Mouse (Mus musculus) 416B (cell line): ENCODE results near the gene Bak1.
A peak's percentile ranks its signal among the peaks of the same experiment; 100 is the strongest.

Experiments used
- DNase-seq: peaks from one replicate; pipeline ENCODE4 v3.0.0; 2011; ENCODE audit warnings: low read depth

The Bak1 gene

DNA sequence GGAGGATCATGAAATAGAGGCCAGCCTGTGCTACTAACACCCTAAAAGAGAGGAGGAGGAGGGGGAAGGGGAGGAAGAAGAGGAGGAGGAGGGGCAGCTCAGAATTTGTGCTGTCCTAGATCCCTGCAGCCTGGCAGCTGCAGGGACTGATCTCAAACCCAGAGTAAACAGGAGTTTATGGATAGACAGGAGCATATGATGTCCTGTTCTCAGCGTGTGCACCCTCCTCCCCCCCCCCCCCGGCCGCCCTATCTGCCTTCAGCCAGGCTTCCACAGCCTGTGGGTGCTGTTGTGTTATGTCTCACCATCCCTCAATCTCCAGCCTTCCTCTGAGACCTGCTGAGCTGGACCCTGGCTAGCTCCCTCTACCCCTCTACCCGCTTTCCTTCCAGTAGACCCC, at the start of gene Bak1:
Gene Bak1, minus strand, starts transcription at position 101 of the 400 bp plus-strand sequence.
- no peak for DNase-seq

GRCm38 (mm10) chr17:27078499-27078898, 49.7 kb upstream of the Bak1 start:
- no peak for DNase-seq

GRCm38 (mm10) chr17:27077920-27078319, 49.1 kb upstream of the Bak1 start:
- DNase-seq, result peak; percentile 45

- no peak for DNase-seq
Measured at GRCm38 (mm10) chr17:27077133-27077532, 48.3 kb upstream of the Bak1 start.

DNA sequence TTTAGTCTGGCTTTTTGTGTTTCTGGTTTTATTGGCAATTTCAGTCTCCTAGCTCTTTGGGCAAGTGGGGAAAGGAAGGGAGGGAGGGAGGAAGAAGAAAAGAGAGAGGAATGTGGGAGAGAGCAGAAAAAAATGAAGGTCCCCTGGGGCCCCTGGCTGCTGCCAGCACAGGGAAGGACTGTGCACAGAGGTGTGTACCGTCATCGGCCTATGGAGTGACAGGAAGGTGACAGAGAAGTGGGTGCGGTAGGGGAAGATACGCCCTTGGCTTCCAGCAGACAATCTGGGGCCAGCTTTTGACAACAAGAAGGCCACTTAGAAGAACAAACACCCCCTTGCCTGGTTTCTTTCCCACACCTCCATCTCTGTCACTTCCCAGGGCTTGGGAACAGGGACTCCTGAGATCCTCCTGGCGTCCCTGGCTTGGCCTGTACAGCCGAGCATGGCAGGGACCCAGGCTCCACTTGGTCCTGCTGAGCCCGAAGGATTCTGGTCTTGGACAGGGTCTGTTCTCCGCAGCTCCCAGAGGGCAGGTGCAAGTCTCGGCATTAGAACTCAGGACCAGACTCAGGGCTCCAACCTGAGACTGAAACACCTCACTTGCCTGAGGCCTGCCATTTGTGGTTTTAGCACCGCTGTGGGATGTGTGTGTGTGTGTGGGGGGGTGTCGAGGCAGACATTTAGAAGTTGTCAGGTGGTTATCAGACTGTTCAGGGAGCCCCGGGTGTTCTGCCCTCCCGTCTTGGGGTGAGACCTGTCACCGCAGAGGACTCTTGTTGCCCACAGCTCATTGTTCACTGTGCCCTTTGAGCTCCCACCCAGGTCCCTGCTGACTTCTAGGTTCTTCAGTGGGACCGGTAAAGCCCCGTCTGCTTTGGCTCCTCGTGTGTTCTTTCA, 46.3 kb upstream of the Bak1 start:
- no peak for DNase-seq

- DNase-seq, result no peak
Measured at GRCm38 (mm10) chr17:27074236-27074635, 45.4 kb upstream of the Bak1 start.

DNA sequence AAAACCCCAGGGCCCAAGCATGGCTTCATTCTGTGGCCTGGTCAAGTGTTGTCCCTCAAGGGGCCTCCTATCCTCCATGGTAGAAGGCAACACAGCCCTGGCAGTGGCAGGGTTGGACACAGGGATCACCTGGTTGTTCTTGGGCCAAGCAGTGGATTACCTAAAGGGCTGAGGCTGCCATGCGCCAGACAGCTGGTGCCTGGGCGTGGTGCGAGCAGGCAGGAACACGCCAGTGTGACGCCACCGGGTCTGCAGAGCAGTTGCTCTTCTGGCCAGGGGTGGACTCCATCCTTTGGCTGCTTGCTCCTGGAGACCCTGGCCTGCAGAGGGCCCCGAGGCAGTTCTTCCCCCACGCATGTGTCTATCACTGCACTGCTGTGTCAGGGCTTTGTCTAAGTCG, 45.0 kb upstream of the Bak1 start:
- no peak for DNase-seq

DNA sequence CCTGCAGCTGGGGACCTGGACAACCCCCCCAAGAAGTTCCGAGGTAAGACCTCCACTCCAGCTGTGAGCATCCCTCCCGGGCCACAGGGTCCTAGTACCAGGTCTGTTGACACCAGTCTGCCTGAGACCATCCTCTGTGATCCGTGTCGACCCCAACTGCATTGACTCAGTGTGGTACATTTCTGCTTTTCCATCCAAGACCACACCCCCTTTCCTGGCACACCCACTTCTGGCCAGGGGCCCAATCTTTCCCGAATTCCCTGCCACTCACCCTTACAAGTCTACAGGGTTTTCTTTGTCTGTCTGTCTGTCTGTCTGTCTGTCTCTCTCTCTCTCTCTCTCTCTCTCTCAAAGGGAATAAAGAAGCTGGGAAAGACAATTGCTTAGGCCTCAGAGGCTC, 44.3 kb upstream of the Bak1 start:
- no peak for DNase-seq

DNA sequence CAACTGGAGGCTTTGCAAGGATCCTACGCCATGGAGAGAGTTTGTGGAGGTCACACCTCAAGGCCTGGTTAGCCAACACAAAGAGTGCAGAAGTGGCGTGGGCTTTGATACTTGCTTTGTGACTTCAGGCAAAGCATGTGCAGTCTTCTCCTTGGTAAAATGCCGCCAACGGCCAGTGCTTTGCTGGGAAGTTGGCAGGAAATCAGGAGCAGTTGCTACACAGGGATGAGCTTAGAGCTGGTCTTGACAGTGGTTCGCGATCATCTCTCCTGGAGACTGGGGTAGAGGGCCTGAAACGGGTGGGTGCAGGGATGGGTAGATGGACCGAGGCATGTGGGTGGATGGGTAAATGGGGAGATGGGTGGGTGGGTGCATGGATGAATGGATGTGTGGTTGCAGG, 43.6 kb upstream of the Bak1 start:
- no peak for DNase-seq

DNA sequence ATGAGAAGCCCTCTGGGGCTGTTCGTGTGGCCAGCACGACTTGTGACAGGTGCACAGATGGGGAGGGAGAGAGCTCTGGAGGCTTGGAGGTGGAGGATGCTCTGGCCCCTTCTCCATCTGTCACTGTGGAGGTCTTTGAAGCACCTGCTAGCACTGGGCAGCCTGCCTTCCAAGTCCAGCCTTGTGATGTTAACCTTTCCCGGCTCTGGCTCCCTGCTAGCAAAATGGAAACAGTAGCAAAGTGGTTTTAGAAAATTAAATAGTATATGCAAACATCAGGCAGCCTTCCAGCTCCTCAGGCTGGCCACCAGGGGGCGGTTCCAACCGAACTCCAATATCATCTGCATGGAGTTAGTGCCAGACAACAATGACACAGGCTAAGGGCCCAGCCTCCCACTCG, 42.8 kb upstream of the Bak1 start:
- peak; percentile 63 for DNase-seq

- DNase-seq, result no peak
Measured at GRCm38 (mm10) chr17:27070913-27071312, 42.1 kb upstream of the Bak1 start.

DNA sequence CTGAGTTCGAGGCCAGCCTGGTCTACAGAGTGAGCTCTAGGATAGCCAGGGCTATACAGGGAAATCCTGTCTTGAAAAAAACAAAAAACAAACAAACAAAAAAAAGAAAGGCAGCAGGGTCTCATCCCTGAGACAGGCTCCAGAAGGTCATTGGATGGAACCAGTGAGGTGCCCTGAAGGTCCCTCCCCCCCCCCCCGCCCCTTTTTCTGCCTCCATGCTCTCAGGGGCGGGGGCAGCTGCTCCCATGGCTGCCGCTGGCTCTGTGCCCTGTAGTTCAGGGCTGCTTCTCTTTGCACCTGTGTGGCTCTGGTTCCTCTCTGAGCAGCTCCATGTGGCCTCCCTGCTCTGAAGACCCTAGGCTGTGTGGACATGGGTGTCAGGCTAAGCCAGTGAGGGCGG, 40.3 kb upstream of the Bak1 start:
- no peak for DNase-seq

DNA sequence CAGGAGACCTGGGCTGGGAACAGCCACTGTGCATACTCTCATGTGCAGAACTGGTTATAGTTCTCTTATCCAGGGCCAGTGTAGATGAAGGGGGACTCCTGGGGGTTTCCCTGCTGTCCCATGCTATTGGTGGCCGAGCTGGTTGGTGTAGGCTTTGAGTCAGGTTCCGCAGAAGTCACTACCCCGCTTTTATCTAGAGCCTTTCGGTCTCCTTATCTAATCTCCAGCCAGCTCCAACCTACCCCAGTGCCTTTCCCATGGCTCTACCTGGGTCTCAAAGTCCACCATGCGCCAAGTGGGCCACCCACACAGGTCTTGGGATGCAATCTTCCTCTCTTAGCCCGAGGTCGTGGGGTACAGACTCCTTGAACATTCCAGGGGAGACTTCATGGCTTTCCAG, 37.3 kb upstream of the Bak1 start:
- DNase-seq, result no peak

DNA sequence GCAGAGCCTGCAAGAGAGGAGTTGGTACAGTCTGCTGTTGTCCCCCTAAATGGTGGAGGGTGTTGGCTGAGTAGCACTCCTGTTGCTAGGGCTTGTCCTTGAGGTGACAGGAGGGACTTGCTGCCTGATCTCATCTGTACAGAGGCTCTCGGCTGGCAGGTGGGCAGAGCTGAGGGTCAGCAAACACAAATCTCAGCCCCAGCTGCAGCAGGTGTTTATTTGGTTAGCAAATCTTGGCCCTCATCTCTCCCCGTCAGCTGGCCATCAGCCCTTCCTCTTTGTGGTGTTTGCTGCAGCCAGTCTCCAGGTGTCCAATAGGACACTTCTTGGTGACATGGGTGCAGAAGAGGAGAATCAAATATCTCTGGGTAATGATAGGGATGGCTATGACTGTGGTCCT, 35.4 kb upstream of the Bak1 start:
- no peak for DNase-seq

DNA sequence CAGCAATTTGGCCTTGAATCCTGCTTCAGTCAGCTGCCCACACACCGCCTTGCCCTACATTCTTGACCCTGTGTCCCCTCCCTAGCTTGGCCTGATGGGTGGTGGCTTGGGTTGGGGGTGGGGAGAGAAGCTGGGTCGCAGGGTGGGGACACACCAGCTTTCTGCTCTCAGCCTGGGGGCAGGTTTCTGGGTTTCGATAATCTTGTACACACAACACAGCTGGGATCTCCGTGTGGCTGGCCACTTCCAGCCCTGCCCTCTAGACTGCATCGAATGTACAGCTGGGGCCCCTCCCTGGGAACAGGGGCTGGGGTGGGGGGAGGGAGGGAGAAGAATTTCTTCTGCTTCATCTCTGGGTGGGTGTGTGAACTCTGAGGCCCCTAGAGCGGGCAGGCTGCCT, 34.9 kb upstream of the Bak1 start:
- no peak for DNase-seq

DNA sequence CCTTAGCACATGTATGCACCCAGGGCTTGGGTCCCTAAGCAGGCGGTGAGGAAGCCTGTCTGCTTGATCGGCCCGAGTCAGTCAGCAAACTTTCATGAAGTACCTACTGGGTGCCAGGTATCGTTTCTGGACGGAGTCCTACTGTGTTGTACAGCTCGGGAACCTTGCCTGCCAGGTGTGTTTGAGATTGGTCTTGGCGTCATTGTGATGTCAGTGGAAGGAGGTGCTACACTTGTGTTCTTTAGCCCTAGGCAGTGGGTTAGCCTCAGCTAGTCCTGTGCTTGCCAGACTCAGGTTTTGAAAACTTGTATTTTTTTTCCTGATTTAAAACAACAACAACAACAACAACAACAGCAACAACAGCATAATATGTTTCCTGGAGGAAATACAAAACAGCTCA, 33.9 kb upstream of the Bak1 start:
- no peak for DNase-seq

- no peak for DNase-seq
Measured at GRCm38 (mm10) chr17:27061727-27062126, 32.9 kb upstream of the Bak1 start.

DNA sequence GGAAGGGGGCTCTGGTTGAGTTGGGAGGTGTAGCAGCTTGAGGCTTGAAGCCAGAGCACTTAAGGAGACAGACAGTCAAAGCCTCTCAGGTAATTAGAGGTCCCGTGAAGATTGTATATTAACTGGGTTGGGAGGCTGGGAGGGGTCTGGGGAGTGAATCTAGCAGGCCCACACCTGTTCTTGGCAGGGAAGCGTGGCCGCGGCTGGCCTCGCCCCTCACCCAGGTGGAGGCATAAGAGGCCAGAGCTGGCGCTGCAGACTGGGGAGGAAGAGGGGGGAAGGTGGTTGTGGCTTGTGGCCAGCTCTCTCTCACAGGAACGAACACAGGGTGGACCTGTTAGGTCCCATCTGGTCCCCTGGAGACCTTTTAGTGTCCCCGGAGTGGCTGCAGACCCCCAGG, 31.9 kb upstream of the Bak1 start:
- DNase-seq, result no peak

DNA sequence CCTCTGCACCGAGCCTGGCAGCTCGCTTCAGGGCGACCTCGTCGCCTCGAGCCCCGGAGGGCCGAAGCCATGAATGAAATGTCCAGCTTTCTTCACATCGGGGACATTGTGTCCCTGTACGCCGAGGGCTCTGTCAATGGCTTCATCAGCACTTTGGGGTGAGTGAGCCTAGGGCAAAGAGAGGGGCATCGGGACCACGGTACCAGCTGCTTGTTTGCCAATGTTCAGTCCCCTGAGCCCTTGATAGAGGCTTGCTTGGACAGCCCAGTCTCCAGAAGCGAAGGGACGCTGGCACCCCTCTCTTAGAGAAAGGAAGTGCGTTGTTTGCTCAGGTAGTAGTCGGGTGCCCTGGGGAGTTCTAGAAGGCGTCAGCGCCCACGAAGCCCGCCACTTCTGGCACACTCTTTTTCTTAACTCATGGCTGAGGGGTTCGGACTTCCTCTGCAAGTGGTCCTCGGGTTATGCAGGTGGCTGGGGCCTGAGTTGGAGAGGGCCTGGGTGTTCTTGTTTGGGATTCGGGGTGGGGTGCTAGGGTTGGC, 28.8 kb upstream of the Bak1 start:
- no peak for DNase-seq

GRCm38 (mm10) chr17:27056812-27057516, 28.2 kb upstream of the Bak1 start, which contains the start of gene Itpr3:
Itpr3 (plus strand) TSS chr17:27057304.
- peak; percentile 84 for DNase-seq

DNA sequence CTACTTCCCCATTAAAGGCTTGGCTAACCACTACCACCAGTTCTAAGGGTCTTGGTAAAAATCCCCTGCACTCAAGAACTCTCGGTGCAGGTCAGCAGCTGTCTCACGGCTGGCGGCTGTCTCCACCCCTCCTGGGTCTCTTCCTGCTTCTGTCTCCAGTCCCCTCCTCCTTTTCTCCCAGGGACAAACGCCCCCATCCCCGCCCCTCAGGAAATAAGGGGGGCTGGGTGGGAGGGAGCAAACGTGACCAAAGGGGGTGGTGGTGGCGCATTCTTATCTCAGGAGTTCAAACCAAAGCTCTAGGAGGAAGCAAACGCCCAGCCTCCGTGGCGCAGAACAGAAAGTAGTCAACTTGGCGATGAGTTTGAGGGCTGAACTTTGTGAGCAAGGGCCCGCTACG, 27.4 kb upstream of the Bak1 start:
- DNase-seq, result peak; percentile 98

GRCm38 (mm10) chr17:27051514-27051913, 22.7 kb upstream of the Bak1 start:
- peak; percentile 82 for DNase-seq

GRCm38 (mm10) chr17:27050853-27051252, 22.0 kb upstream of the Bak1 start:
- DNase-seq, result peak; percentile 9
